Mouse (Mus musculus) gastrocnemius, postnatal 4 days (tissue): Measurements from ENCODE around the gene Mrpl2. TPM values are rescaled to one million over a fixed set of nuclear protein-coding genes. Genes with fewer than 3 reads are reported as not detected.
A peak's percentile ranks its signal among the peaks of the same experiment; 100 is the strongest.

Source experiments
- DNase-seq, 2 experiments: peaks; one replicate each; pipeline ENCODE4 v3.0.0; 2021 to 2022; ENCODE audit warnings: low spot score in 2 of 2, mixed read lengths in 2 of 2
- total RNA-seq, 2 experiments: library from RNA; stranded (reverse); gene quantifications; 2 replicates each; pipeline ENCODE4 v1.2.3; 2021

Gene Mrpl2
- total RNA-seq, 2 experiments from 2014 or later, result 104 to 107 TPM

GRCm38 (mm10) chr17:46661351-46661750, 15.3 kb downstream of the Mrpl2 start:
- no peak for DNase-seq

GRCm38 (mm10) chr17:46661981-46662380, 16.0 kb downstream of the Mrpl2 start:
- no peak for DNase-seq

GRCm38 (mm10) chr17:46662730-46663129, 16.7 kb downstream of the Mrpl2 start:
- DNase-seq, result no peak

- no peak for DNase-seq
Measured at GRCm38 (mm10) chr17:46667712-46668111, 21.7 kb downstream of the Mrpl2 start.

GRCm38 (mm10) chr17:46669911-46670310, 23.9 kb downstream of the Mrpl2 start:
- DNase-seq, result no peak

GRCm38 (mm10) chr17:46673850-46674529, 28.0 kb downstream of the Mrpl2 start, which contains the start of gene Rrp36:
TSS of gene Rrp36 (minus strand) at chr17:46674352.
- peak; percentile 80 to 92 for DNase-seq

- DNase-seq, result no peak
Measured at GRCm38 (mm10) chr17:46674530-46675283, 28.7 kb downstream of the Mrpl2 start.

GRCm38 (mm10) chr17:46678416-46678815, 32.4 kb downstream of the Mrpl2 start, which contains the start of gene Mea1:
TSS of gene Mea1 (plus strand) at chr17:46678793.
- DNase-seq, result no peak

GRCm38 (mm10) chr17:46678911-46679310, 32.9 kb downstream of the Mrpl2 start:
- no peak for DNase-seq

GRCm38 (mm10) chr17:46679843-46680759, 34.1 kb downstream of the Mrpl2 start:
- peak in 1 of 2 experiments; percentile 57 for DNase-seq

GRCm38 (mm10) chr17:46680760-46681373, 34.8 kb downstream of the Mrpl2 start, which contains the start of gene Klhdc3:
TSS of gene Klhdc3 (minus strand) at chr17:46680914.
- DNase-seq, result peak; percentile 97 to 98

GRCm38 (mm10) chr17:46681466-46682118, 35.6 kb downstream of the Mrpl2 start:
- DNase-seq, result no peak

- no peak for DNase-seq
Measured at GRCm38 (mm10) chr17:46682654-46683389, 36.8 kb downstream of the Mrpl2 start.

- no peak for DNase-seq
Measured at GRCm38 (mm10) chr17:46685913-46686312, 39.9 kb downstream of the Mrpl2 start.

GRCm38 (mm10) chr17:46690665-46691064, 44.6 kb downstream of the Mrpl2 start:
- DNase-seq, result no peak

GRCm38 (mm10) chr17:46691390-46691789, 45.4 kb downstream of the Mrpl2 start:
- no peak for DNase-seq

GRCm38 (mm10) chr17:46694517-46695063, 48.6 kb downstream of the Mrpl2 start:
- DNase-seq, result no peak

GRCm38 (mm10) chr17:46698515-46698914, 52.5 kb downstream of the Mrpl2 start:
- DNase-seq, result no peak

GRCm38 (mm10) chr17:46699245-46699644, 53.2 kb downstream of the Mrpl2 start:
- DNase-seq, result no peak
